Mouse (Mus musculus) cortical plate, adult 2 months (tissue): ENCODE data around the gene Zmym1.

Source experiments
- CTCF ChIP-seq: fragments of 200-500 bp; IDR thresholded peaks from 2 replicates; pipeline ENCODE4 v1.5.1; 2011; ENCODE audit warnings: mild to moderate bottlenecking, control low read depth, low read length; ENCODE audit not compliant: insufficient read depth; ENCODE audit errors: extremely low read depth
- POLR2A ChIP-seq: fragments of 200-500 bp; IDR thresholded peaks from 2 replicates; pipeline ENCODE4 v1.6.1; 2011; ENCODE audit warnings: mild to moderate bottlenecking, low read length, control low read depth; ENCODE audit not compliant: insufficient read depth; ENCODE audit errors: extremely low read depth

GRCm38 (mm10) chr4:127016366-127016765 is 44.6 kb downstream of the Zmym1 start:
- no peak for TF ChIP-seq CTCF
- TF ChIP-seq POLR2A = no peak
